Mouse (Mus musculus) kidney, embryonic 14.5 days (tissue): ENCODE results near the gene Map3k20. TPM values are rescaled to one million over a fixed set of nuclear protein-coding genes. Genes with fewer than 3 reads are reported as not detected.
A peak's percentile ranks its signal among the peaks of the same experiment; 100 is the strongest.

Experiments used
- ATAC-seq: fragments of 200-750 bp; cut with Nextera tagmentation; 2 replicates; pipeline ENCODE4 v1.8.0; 2017; ENCODE audit warnings: moderate number of reproducible peaks, mild to moderate bottlenecking, moderate TSS enrichment, moderate library complexity; ENCODE audit not compliant: low FRiP score, low TSS enrichment
- H3K27ac ChIP-seq: fragments of 300-500 bp; sonication (generic); 2 replicates; pipeline ENCODE4 v1.5.1; 2014; ENCODE audit warnings: low read depth, mild to moderate bottlenecking, low read length, moderate library complexity, mixed read lengths
- H3K27me3 ChIP-seq: fragments of 300-500 bp; sonication (generic); 2 replicates; pipeline ENCODE4 v1.6.1; 2014; ENCODE audit warnings: mild to moderate bottlenecking, low read length; ENCODE audit not compliant: control insufficient read depth, insufficient read depth
- H3K36me3 ChIP-seq: fragments of 300-500 bp; sonication (generic); 2 replicates; pipeline ENCODE4 v1.6.1; 2014; ENCODE audit warnings: low read length, mixed read lengths; ENCODE audit not compliant: control insufficient read depth, insufficient read depth
- H3K4me1 ChIP-seq: fragments of 300-500 bp; sonication (generic); 2 replicates; pipeline ENCODE4 v1.6.1; 2014; ENCODE audit warnings: low read length, mixed read lengths; ENCODE audit not compliant: control insufficient read depth, insufficient read depth
- H3K4me2 ChIP-seq: fragments of 300-500 bp; sonication (generic); replicated peaks from 2 replicates; pipeline ENCODE4 v1.6.1; 2014; ENCODE audit warnings: low read depth, mild to moderate bottlenecking, low read length
- H3K4me3 ChIP-seq: fragments of 300-500 bp; sonication (generic); 2 replicates; pipeline ENCODE4 v1.5.1; 2014; ENCODE audit warnings: mild to moderate bottlenecking, low read length
- H3K9ac ChIP-seq: fragments of 300-500 bp; sonication (generic); 2 replicates; pipeline ENCODE4 v1.6.1; 2014; ENCODE audit warnings: low read depth, mild to moderate bottlenecking, low read length, moderate library complexity
- H3K9me3 ChIP-seq: fragments of 300-500 bp; sonication (generic); 2 replicates; pipeline ENCODE4 v1.6.1; 2016; ENCODE audit warnings: low read length; ENCODE audit not compliant: control insufficient read depth
- WGBS: fragments of 180-500 bp; shearing (Covaris S2); extraction: QIAGEN DNeasy Blood & Tissue Kit; methylation state at CpG from one replicate; pipeline ENCODE4 v1.1.7; 2014; 5-methylcytosine and 5-hydroxymethylcytosine counted together
- polyA plus RNA-seq: library from polyadenylated mRNA; unstranded; fragments of >200 nt; fragmentation: Nextera tagmentation; extraction: Ambion mirVana; gene quantifications from 2 replicates; pipeline ENCODE4 v1.2.1, GENCODE M21; 2014

Map3k20 gene
- polyA plus RNA-seq, 1 experiment from 2014 or later = 15.7 TPM

DNA sequence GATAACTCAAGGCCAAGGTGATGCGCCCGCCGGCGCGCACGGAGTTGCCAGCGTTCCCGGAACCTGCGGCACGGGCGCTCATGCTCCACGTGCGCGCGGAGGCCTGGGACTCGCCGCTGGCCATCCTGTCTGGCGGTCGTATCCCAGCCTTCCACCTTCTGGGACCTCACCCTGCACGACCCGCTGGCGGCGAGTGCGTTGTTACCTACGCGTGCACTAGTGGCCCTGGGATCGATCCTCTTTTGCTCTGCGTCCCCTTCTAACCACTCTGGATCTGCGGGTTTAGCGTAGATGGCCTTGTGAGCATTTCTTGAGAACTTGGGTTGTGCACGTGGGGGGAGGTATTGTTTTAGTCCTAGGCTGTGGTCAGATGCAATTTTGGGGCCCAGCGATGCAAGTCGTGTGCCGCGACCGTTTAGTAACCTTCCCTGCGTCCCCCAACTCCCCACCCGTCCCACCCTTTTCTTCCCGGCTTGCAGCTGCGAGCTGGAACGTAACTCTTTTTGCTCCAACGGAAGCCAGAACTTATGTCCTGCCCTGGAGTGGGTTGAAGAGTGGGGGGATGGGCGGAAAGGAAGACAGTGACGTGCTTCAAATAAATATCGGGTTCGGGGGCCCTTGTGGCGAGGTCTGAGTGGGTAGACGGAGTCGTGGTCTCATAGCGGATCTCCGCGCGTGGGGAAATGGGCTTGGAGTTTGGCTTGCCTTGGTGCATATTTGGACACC is 191.2 kb downstream of the Map3k20 start:
- Histone ChIP-seq H3K9me3 (no peaks in the 10 kb centered on the region), H3K27ac (peak overlapping the region; percentile 75), H3K27me3 (no peaks in the 10 kb centered on the region), H3K9ac (peak overlapping the region; percentile 87), H3K4me1 (peaks cover 23% of the 10 kb centered on the region), H3K4me2 (peak overlapping the region; percentile 77), H3K36me3 (peaks cover 29% of the 10 kb centered on the region), H3K4me3 (peak overlapping the region; percentile 89)
- peak; percentile 71 for ATAC-seq
- under 1% methylated on average over 53 of the region's 53 CpGs for WGBS

DNA sequence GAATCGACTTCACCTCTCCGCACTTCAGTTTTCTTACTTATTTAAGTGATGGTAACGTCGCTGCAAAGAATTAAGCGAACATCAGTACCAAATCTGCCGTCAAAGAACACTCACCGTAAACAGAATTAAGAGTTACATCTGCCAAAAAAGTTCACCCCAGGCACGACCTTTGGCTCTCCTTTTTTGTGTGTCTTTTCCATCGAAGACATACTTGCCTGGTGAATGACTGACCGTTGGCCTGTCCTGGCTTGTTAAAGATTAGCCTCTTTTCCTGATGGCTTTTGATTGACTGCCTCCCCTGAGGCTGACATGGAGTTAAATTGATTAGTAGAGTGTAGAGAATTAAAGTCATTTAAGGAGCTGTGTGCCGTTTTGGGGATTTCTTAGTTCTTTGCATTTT is 191.8 kb downstream of the Map3k20 start:
- Histone ChIP-seq H3K4me1 (peaks cover 23% of the 10 kb centered on the region), H3K27ac (peak overlapping the region; percentile 75; the same call in 1 of the 2 replicates), H3K27me3 (no peaks in the 10 kb centered on the region), H3K4me3 (peak overlapping the region; percentile 89), H3K36me3 (peaks cover 35% of the 10 kb centered on the region), H3K4me2 (peak overlapping the region; percentile 77), H3K9ac (peak overlapping the region; percentile 87), H3K9me3 (no peaks in the 10 kb centered on the region)
- WGBS = 2% methylated on average over 11 of the region's 11 CpGs
- no peak for ATAC-seq

DNA sequence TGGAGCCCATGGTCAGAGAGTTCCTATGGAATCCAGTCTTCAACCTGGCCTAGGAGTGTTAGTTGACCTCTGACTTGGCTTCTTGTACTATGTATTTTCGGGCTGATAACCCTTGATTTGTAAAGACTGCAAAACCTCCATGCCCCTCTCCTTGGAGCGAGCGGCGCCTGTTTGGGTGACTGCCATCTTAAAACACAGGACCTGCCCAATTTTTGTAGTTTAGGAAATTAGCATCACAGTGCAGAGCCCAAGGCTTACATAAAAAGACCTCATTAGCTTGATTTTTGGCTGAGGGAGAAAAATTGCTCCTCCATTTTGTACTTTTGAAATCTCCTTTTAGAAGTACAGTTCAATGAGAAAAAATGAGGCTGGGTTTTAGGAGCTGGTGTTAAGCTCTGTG is 192.7 kb downstream of the Map3k20 start:
- WGBS = 86% methylated on average over 4 of the region's 4 CpGs
- H3K27me3 ChIP-seq = no peaks in the 10 kb centered on the region
- peaks cover 23% of the 10 kb centered on the region for H3K4me1 ChIP-seq
- H3K4me3 ChIP-seq = peak overlapping the region; percentile 89
- peak overlapping the region; percentile 77 for H3K4me2 ChIP-seq
- H3K27ac ChIP-seq = no peak overlapping the region
- ATAC-seq = no peak
- H3K9me3 ChIP-seq = no peaks in the 10 kb centered on the region
- H3K9ac ChIP-seq = peak overlapping the region; percentile 87; the same call in 1 of the 2 replicates
- H3K36me3 ChIP-seq = peaks cover 45% of the 10 kb centered on the region

DNA sequence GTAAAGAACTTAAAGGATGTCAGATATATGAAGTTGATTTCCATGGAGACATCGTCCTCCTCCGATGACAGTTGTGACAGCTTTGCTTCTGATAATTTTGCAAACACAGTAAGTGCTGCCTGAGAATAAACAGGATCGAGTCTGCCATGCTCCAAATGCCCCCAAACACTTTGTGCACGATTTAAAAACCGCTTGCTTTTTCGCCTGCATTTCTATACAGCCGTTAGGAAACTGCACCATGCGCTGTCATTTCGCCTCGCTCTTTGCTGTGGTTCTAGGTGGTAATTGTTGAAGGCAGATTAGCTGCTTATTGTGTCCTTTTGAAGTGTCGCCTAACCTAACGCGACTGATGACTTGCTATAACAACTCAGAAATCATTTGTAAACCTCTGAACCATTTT is 193.5 kb downstream of the Map3k20 start:
- H3K9me3 ChIP-seq = no peaks in the 10 kb centered on the region
- no peaks in the 10 kb centered on the region for H3K27me3 ChIP-seq
- 0 out of 2 replicates have a peak overlapping the region, but pooled peaks have one; percentile 77 for H3K4me2 ChIP-seq
- 77% methylated on average over 13 of the region's 13 CpGs for WGBS
- no peak overlapping the region for H3K27ac ChIP-seq
- peaks cover 52% of the 10 kb centered on the region for H3K36me3 ChIP-seq
- ATAC-seq = no peak
- no peak overlapping the region for H3K9ac ChIP-seq
- no peak overlapping the region for H3K4me3 ChIP-seq
- H3K4me1 ChIP-seq = peaks cover 23% of the 10 kb centered on the region

DNA sequence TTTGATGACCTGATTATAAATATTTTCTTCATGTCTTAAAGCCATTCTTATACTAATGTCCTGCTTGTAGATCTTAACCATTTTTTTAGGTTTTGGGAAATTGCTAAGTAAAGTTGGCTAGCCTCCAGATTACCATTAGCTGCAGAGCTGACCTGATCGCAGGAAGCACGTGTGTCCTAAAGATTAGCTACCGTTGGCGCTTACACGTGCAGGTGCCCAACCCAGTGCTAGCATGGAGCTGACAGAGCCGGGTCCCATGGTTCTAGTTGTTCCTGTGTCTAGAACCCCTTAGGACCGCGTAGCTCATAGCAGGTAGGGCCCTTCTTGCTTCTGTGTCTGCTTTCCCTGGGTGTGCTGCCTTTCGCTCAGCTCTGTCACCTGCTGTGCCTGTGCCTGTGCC is 194.4 kb downstream of the Map3k20 start:
- no peaks in the 10 kb centered on the region for H3K27me3 ChIP-seq
- WGBS = 93% methylated on average over 9 of the region's 9 CpGs
- no peaks in the 10 kb centered on the region for H3K9me3 ChIP-seq
- peaks cover 61% of the 10 kb centered on the region for H3K36me3 ChIP-seq
- H3K4me2 ChIP-seq = no peak overlapping the region
- no peak overlapping the region for H3K9ac ChIP-seq
- H3K27ac ChIP-seq = no peak overlapping the region
- ATAC-seq = no peak
- H3K4me1 ChIP-seq = peaks cover 19% of the 10 kb centered on the region
- no peak overlapping the region for H3K4me3 ChIP-seq

DNA sequence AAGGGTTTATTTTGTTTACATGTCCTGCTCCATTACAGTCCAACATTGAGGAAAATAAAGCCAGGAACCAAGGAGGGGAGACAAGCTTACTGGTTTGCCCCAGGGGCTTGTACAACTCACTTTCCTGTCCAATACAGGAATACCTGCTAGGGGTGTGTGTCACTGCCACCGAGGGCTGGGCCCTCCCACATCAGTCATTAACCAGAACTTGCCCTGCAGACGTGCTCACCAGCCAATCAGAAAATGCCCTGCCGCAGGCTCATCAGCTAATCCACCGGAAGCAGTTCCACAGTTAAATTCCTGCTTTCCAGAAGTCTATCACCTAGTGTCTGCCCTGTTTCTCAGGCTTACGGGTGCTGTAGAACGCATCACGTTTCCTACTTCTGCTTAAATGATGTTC is 206.2 kb downstream of the Map3k20 start:
- WGBS = 41% methylated on average over 7 of the region's 7 CpGs

More for the DNA sequence above, 206.2 kb downstream of the Map3k20 start:
- no peaks in the 10 kb centered on the region for H3K9me3 ChIP-seq
- ATAC-seq = 0 out of 2 replicates have a peak, but pooled peaks have one; percentile 49
- H3K4me3 ChIP-seq = no peak overlapping the region
- no peaks in the 10 kb centered on the region for H3K4me1 ChIP-seq
- no peak overlapping the region for H3K27ac ChIP-seq
- H3K27me3 ChIP-seq = no peaks in the 10 kb centered on the region
- no peak overlapping the region for H3K4me2 ChIP-seq
- H3K36me3 ChIP-seq = peaks cover 10% of the 10 kb centered on the region; the same call in 1 of the 2 replicates
- H3K9ac ChIP-seq = no peak overlapping the region

Other genes with a start within 250 kb of the Map3k20 start
- 146 and 192 TPM in 2 replicates for gene Cdca7, start 190.5 kb downstream of the Map3k20 start, polyA plus RNA-seq